Mouse (Mus musculus) natural killer cell, adult 2 months (primary cell): ENCODE data around the gene Gm2115.

Experiments
- DNase-seq, 2 experiments: peaks; one replicate each; pipeline ENCODE4 v3.0.0; 2022; ENCODE audit warnings: low spot score in 2 of 2

The Gm2115 gene

DNA sequence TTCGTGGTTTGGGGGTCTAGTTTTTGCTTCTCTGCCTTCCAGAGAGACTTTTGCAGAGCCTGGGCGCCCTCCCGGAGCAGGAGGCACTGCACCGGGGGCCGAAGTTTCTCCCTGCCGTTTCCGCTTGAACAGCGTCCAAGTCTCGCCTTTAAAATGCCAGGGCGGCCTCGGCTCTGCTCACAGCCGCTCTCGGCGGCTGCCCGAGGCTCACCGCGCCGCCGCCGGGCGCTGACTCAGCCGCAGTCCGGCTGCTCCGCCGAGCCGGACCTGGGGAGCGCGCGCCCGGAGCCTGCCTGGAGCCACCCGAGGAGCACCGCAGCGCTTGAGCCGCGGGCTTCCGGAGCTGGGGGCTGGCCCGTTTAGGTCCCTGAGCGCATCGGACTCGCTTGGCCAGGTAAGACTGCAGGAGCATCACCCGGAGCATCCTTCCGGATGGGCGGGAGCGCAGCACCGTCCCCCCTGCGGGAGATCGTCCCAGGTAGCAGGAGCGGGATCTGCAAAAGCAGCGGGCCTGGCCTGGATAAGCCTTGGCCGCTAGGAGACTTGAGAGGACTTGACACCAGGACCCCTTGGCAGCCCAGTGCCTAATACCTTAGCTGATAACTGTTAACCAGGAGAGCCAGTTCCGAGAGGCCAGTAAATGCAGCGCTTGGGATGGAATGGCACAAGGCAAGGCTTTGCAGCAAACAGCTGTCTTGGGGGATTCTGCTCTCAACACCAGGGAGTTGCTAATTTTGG lies at the start of gene Gm2115:
Gene Gm2115 (plus strand): TSS at position 159 of the 738 bp plus-strand sequence.
- no peak for DNase-seq

DNA sequence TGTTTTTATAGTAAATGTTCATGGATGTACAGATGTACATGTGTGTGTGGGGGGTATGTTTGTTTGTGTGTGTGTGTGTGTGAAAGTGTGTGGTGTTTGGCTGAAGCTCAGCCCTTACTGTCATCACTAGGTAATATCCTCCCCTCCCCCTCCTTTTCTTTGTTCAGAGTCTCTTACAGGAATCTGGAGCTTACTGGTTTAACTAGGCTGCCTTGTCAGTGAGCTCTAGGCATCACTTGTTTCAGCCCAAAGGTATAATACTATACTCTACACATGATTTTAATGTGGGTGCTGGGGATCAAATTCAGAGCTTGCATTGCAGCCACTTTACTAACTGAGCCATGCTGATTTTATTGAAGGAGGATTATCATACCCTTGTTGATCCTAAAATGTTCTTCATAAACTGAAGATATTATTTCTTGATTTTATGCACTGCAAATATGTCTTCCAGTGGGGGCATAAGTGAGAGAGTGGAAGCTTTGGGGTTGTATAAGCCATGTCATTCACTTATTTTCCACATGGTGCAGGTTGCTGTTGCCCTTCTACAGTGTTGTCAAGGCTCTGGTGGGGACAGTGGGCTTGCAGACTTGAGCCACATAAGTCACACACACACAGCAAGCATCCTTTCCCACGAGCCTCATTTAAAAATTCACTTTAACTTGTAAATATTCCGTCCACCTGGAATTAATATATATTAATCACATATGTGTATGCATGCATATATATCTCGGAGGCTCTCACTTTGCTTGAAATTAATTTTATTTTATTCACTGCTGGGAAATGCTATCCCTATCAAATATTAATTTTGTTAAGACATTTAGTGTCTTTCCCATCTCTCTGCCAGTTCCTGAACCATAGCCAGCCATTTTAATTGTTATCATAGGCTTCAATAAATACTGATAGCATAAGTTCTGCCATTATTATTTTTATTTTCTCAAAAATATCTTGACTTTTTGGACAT lies 45.0 kb upstream of the Gm2115 start:
- no peak for DNase-seq

DNA sequence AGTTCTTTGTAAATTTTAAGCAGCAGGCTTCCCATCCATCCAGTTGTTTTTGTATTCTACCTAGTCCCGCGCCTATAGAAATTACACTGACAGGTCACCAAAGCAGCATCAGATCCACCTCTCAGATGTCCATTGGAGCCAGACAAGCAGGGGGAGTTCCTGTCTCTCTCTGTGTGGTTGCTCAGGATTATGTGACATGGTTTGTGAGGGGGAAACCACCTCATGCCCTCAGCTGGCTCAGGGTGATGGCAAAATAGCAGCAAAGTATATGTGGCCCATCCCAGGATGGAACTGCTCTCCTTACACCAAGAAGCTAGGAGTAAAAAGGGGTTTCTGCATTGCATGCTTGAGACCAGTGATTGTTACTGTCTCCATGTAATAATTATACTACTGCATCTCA lies 42.3 kb upstream of the Gm2115 start:
- no peak for DNase-seq

DNA sequence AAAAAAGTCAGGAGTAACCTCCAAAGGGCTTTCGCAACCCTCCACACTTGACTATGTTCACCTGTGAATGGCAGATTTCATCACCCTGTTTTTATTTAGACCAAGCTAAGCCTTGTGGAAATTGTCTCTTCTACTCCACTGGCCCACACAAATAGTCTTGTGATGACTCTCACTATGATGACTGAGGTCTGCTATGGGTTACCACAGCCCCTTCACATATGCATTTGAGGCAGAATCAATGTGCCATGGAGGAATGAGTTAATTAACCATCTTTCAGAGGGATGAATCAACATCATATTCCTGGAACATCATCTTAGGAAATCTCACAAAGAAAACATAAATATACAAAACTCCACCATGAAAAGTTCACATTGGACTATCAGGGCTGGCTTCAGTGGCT lies 25.6 kb upstream of the Gm2115 start:
- no peak for DNase-seq

DNA sequence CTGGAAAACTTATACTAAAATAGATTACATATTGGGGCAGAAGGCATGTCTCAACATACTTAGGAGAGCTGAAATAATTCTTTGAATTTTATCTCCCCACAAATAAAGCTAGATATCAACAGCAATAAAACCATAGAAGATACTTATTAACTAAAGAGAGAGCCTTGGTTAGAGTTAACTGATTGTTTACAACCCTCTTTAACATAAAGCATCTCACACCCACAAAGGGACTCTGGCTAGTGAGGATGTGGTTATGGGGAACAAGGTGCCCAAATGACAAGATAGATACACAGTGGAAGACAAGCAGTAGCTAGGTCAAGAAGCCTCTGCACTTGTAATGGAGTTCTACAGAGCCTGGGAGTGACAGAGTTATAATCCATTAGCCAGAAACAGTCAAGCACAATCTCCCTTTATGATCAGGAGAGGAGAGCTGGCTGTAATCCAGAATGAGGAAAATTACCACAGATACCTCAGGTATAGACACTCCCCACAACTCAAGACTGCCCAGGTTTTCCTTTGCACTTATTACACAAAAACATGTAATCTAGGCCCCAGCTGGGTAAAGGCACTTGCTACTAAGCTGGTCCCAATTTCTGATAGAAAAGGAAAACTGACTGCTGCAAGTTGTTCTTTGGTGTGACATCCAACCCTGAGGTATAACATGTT lies 10.1 kb upstream of the Gm2115 start:
- no peak for DNase-seq

DNA sequence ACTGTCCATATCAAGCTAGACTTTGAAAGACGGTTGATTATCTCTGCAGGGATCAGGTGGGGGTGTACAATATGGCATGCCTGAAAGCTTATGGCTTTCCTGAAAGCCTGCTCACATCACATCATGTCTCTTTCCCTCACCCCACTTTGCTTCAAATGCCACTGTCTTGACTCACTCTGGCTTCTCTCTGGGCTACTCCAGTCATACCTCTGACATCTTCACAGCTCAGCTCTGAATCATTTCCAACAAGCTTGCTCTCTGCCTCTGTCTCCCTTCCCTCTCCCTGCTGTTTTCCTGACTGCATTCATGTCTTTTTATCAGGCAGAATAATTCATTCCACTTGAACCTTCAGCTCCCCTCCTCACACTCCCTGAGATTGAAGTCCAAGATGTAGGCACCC lies 7.4 kb upstream of the Gm2115 start:
- no peak for DNase-seq

DNA sequence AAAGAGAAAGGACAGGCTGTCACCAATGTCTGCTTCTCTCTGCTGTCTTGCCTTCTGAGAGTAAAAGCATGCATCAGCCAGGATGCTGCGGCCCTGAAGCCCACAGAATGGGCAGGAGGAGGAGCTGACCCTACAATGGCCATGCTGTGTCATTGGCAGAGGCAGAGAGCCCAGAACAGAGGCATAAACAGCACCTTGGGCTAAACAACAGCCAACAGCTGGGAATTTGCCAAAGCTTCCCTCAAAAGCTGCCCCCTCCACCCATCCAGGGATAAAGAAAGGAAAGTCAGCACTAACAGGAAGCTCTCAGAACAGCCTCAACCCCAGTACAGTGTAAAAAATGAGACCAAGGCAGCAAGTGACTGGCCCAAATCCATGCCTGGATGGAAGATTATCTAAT lies 6.3 kb upstream of the Gm2115 start:
- no peak for DNase-seq

DNA sequence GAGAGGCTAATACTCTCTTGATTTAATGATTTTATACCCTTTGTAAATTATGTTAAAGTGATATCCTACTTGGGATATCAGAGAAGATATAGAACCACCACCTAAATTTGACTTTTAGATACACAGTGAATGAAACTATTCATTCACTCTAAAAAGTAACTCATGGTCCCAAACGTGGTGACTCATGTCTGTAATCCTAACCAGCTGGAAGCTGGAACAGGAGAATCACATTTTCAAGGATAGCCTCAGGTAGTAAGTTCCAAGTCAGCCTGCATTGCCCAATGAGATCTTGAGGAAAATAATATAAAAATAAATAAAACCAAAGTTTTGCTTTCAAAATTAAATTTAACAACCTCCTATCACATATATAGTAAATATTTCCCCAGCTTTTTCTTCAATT lies 2.6 kb upstream of the Gm2115 start:
- DNase-seq: no peak

DNA sequence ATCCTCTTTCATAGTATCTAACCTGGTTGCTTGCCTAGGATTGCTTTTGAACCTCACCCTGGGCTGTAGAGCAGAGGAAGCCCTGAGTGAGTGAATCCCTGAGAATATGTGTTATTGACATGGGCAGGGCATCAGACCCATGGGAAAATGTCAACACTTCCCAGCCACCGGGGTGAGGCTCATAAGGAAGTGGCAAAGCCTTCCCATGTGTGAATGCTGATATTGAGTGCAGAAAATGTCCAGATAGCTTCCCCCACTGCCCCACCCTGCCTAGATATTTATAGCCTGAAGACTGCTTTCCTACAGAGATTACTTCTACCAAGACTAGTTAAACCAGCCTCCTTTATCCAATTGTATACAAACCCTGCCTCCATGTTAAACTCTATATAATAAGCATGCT lies 4.0 kb downstream of the Gm2115 start:
- no peak for DNase-seq

DNA sequence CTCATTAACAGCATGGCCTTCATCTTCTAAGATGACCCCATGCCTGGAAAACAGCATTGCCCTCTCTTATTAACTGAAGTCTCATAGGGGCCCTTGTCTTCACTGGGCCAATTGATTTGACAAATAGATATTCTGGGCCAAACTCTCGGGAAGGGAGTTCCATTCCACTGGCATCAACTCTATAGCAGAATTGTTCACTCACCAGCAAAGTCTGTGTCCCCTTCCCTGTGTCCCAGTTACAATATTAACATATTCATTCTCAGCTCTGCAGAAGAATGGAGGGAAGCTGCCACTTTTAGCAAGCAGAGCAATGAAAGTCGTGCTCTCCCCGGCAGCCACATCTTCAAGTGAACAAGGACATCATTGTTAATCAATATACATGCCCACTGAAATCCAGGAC lies 5.9 kb downstream of the Gm2115 start:
- no peak for DNase-seq

DNA sequence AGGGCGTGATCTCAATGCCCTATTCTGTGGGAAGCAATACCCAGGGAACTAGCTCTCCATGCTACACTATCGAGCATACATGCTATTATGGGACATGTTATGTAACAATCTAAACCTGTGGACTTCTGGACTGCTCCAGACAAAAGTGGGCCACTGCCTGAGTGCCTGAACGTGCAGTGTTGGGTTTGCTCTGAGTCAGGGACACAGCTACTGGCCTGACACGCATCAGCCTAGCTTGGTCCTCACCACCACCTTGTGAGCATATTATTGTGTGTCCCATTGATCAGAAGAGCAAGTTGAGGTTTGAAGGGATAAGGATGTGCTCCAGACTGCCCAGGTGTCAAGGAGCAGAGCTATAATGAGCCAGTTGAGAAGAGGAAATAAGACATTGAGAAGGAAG lies 16.2 kb downstream of the Gm2115 start:
- no peak for DNase-seq

DNA sequence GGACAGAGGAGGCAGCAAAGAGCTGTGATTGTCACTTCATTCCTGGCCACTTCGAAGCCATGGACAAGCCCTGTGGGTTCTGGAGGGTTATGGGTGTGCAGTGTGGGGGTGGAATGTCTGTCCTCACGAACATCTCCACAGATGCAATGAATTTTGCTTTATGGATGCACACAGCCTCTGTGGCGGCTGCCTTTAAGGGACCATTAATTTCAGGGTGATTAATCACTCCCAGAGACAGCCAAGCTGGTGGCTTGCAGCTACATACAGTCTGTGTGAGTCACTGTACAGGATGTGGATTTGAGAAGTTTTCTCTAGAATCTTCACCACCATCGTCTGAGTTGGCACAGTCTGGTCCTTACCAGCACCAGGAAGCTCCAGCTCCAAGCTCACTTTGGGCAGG lies 17.9 kb downstream of the Gm2115 start:
- DNase-seq: no peak

DNA sequence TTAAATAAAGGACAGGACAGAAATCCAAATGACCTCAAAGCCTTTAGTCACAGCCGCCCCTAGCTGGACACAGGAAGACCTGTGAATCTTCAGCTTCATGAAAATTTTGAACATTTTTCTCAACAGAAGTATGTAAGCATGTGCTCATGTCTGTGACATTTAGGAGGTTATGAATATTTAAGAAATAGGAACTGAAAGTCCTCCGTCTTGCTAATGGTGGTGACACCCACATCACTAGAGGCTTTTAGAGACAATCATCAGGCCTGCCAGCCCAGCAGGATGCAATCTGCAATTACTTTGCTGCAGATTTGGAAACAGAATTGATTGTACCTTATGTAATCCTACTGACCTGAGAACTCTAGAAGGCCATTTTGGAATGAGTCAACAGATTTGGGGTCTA lies 22.7 kb downstream of the Gm2115 start:
- no peak for DNase-seq

DNA sequence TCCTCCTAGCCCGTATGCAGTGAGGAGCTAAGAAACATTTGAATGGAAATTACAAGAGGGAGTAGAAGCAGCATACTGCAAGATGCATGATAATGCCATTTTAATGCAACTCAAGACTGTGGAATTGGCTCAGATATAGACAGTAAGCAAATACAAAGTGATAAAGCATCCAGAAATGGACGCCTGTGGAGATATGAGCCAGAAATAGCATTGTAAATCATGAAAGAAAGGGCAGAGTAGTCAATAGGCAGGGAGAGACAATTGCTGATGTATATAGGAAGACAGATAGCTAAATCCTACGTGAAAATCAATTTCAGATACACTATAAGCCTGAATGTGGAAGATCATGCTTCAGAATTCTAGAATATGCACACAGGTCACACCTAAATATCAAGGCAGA lies 26.5 kb downstream of the Gm2115 start:
- no peak for DNase-seq

DNA sequence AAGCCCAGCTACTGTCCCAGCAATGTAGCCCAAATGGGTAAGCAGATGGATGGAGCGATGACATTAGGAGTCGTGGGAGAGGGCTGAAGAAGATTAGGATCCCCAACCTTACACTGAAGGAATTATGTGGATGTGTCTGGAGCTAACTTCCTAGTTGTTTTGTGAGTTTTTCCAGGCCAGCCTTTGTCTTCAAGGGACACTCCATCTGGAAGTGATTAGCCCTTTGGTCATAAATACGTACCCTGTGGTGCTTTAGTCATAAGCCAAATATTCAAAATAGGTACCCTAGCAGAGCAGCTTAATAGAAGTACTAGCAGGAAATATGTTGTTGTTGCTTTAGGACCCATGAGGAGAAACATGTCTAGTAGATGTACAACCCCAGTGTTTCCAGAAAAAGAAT lies 28.6 kb downstream of the Gm2115 start:
- DNase-seq: no peak

DNA sequence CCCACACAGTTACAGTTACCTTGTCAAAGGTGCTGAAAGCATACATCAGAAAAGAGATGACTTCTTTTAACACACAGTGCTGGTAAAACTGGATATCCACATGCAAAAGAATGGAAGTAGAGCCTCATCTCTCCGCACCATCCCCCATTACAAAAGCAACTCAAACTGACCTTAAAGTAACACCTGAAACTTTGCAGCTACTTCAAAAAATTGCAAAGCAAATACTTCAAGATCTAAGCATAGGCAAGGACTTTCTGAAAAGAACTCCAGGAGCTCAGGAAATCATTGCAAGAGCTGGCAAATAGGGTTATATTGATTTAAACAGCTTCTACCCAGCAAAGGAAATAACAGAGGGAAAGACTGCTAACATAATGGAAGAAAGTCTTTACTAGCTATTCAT lies 31.7 kb downstream of the Gm2115 start:
- no peak for DNase-seq

DNA sequence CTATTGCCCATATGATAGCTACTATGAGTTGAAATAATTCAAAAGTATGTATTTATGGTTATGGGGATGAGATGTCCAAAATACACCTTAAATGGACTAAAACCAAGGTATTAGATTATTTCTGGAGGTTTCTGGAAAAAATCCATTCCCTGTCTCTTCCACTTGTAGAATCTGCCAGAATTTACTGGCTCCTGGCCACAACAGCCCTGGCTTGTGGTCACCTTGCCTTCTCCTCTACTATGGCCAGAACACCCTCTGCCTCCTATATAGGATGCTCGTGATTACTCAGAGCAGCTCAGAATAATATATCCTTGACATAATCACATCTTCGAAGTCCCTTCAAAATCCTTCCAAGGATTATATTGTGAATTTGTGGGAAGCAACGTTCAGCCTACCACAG lies 35.5 kb downstream of the Gm2115 start:
- DNase-seq: no peak

DNA sequence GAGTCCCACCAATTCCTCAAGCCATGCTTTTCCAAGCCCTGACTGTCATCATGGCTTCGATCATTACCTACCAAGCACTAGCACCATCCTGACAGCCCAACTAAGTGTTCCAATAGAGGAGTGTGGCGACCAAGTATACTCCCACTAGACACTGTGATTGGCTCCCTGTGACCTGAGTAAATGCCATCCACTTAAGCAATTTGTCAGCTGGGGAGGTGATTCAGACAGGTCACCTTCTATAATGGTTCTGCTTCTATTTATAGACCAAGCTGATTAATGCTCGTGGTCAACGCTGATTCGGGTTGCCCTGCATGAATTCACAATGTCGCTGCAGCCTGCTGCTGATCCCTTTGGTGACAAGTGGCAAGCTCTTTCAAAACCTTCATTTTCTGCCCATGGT lies 37.4 kb downstream of the Gm2115 start:
- DNase-seq: no peak

DNA sequence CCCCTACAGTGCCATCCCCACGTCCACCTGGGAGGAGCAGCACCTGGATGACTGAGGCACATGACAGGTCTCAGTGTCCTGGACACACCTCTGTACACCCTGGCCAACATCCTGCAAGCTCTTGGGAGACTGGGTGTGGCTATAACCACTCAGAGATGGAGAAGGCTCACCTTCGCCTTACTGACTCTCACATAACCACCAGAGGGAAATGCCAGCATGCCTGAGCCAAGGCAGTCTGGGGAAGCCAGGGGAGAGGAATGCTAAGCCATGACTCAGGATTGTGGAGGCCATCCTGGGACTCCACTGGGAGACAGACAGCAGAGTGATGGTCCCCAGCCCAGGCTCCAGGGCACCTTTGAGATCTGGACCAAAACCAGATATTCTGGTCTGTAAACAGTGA lies 48.3 kb downstream of the Gm2115 start:
- no peak for DNase-seq

DNA sequence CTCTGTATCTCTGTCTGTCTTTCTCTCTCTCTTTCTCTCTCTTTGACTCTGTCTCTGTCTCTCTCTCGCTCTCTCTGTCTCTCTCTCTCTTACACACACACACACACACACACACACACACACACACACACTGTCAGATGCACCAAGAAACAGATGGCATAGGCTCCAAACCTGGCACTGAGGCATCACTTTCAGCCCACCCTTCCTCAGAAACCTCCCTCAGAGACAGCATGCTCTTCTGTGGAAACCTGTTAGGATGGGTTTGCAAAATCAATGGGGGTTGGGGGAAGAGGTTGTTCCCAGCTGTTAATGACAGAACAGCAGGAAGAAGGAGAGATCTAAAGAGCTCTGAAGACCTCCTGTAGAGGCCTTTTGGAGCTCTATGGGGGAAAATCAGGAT lies 50.1 kb downstream of the Gm2115 start:
- DNase-seq: no peak

DNA sequence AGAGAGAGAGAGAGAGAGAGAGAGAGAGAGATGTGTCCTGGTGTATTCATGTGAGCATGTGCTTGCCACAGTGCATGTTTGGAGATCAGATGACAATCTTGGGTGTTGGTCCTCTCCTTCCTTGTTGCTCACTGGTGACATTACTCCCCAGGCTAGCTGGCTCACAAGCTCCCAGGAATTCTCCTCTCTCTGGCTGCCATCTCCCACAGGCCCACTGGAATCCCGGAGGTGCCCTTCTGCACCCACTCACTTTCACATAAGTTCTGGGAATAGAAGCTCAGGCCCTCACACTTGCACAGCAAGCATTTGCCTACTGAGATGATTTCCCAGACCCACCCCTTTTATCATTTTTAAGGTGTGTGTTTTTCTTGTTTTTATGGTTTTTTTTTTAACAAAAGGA lies 51.0 kb downstream of the Gm2115 start:
- DNase-seq: no peak

DNA sequence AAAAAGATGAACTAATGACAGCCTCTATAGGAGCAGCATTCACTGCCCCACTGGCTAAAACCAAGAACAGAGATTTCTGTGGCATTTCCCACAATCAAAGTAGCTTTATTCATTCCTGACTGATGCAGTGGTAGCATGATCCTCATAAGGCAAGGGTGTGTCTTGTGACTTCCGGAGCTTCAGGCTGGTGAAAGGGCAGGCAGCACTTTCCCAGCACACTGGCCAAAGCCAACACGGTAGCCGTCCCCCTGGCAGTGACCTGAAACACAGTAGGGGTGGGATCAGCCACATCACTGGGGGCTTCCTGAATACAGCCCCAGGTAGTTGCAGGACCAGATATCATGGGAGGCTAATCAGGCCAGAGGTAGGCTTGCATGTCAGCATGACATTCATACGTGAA lies 56.3 kb downstream of the Gm2115 start:
- DNase-seq: no peak
